Mouse (Mus musculus): ENCODE data around the gene Mif4gd.

DNA sequence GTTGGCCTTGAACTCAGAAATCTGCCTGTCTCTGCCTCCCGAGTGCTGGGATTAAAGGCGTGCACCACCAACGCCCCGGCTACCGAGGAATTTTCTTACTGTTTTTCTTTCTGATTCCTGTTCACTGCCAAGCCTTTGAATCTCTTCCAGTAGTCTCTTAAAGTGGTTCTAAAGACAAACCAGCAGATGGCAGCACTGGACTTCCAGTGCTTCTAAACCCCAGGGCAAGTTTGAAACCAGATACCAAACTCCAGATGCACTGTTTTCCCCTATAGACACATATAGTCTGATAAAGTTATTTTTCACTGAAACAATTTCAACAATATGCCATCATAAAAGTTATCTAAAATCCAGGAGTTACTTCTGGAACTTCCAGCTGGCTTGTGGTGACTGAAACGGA is 34.7 kb upstream of the Mif4gd start:
- TF ChIP-seq POLR2A (IDR thresholded peaks at IDR 0.05; ENCODE audit: control insufficient read depth, low read depth, low read length) (no peak), CTCF (IDR thresholded peaks at IDR 0.05; ENCODE audit: control insufficient read depth, insufficient read depth, insufficient replicate concordance, low read depth, low read length) (no peak)

Measured in testis, adult 2 months (tissue).